Mouse (Mus musculus): ENCODE measurements at regions not wholly inside any gene's neighbourhood (a gene's known extent, or its start where the extent isn't known, plus 50 kb on each side); places are given as distances from the start of the nearest gene placed in this dataset.

DNA sequence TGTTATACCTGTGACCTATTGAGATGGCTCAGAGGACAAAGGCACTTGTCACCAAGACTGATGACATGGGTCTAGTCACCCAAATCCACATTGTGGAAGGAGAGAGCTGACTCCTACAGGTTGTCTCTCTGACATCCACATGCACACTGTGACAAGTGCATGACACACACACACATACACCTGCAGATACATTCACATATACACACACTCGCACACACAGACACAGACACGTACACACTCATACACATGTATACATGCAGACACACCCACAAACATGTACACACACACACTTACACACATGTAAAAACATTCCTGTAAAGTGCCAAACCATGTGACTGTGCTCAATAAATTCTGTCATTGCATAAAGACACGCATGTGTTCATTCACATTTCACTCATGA lies 287.3 kb upstream of the Myo3a start:
- TF ChIP-seq POLR2A (IDR thresholded peaks at IDR 0.05; ENCODE audit: insufficient read length, low read depth) (no peak), POLR2AphosphoS2 (IDR thresholded peaks at IDR 0.05; ENCODE audit: insufficient read length, low read depth) (no peak), E2F4 (IDR thresholded peaks at IDR 0.05; ENCODE audit: insufficient read depth) (no peak), MYOG (IDR thresholded peaks at IDR 0.05; ENCODE audit: control insufficient read depth in 1 of 3, insufficient read depth in 1 of 3, insufficient read length in 2 of 3, low read depth in 2 of 3) (no peak), SRF (IDR thresholded peaks at IDR 0.05; ENCODE audit: control insufficient read depth, insufficient read length, low read depth) (no peak)

Data from myocyte (in vitro differentiated cells).